Mouse (Mus musculus): Measurements from ENCODE around the gene Lsm6.
A peak's percentile ranks its signal among the peaks of the same experiment; 100 is the strongest.

Gene Lsm6

GRCm38 (mm10) chr8:78820673-78821310 is at the start of gene Lsm6:
TSS of gene Lsm6 (minus strand) at chr8:78821140.
- DNase-seq: peak; percentile 98

GRCm38 (mm10) chr8:78867036-78867435 is 46.1 kb upstream of the Lsm6 start:
- no peak for DNase-seq

- no peak for DNase-seq
Observed at GRCm38 (mm10) chr8:78863001-78863400, 42.1 kb upstream of the Lsm6 start.

GRCm38 (mm10) chr8:78862046-78862445 is 41.1 kb upstream of the Lsm6 start:
- no peak for DNase-seq

- DNase-seq: no peak
Observed at GRCm38 (mm10) chr8:78860789-78861188, 39.8 kb upstream of the Lsm6 start.

- DNase-seq: no peak
Observed at GRCm38 (mm10) chr8:78857421-78857820, 36.5 kb upstream of the Lsm6 start.

GRCm38 (mm10) chr8:78852279-78852678 is 31.3 kb upstream of the Lsm6 start:
- DNase-seq: no peak

- DNase-seq: no peak
Observed at GRCm38 (mm10) chr8:78847240-78847639, 26.3 kb upstream of the Lsm6 start.

GRCm38 (mm10) chr8:78844559-78844958 is 23.6 kb upstream of the Lsm6 start:
- no peak for DNase-seq

GRCm38 (mm10) chr8:78838656-78839413 is 17.9 kb upstream of the Lsm6 start:
- DNase-seq: no peak

- DNase-seq: no peak
Observed at GRCm38 (mm10) chr8:78836091-78836490, 15.2 kb upstream of the Lsm6 start.

GRCm38 (mm10) chr8:78828414-78828813 is 7.5 kb upstream of the Lsm6 start:
- no peak for DNase-seq

- no peak for DNase-seq
Observed at GRCm38 (mm10) chr8:78824515-78824914, 3.6 kb upstream of the Lsm6 start.

GRCm38 (mm10) chr8:78819973-78820372 is 967 bp downstream of the Lsm6 start:
- peak; percentile 25 for DNase-seq

GRCm38 (mm10) chr8:78814743-78815142 is 6.2 kb downstream of the Lsm6 start:
- DNase-seq: no peak

- DNase-seq: no peak
Observed at GRCm38 (mm10) chr8:78813021-78813420, 7.9 kb downstream of the Lsm6 start.

- no peak for DNase-seq
Observed at GRCm38 (mm10) chr8:78812446-78812845, 8.5 kb downstream of the Lsm6 start.

GRCm38 (mm10) chr8:78811748-78812147 is 9.2 kb downstream of the Lsm6 start:
- no peak for DNase-seq

- no peak for DNase-seq
Observed at GRCm38 (mm10) chr8:78810207-78810675, 10.7 kb downstream of the Lsm6 start.

GRCm38 (mm10) chr8:78809454-78810206 is 11.3 kb downstream of the Lsm6 start:
- no peak for DNase-seq

GRCm38 (mm10) chr8:78808888-78809287 is 12.1 kb downstream of the Lsm6 start:
- no peak for DNase-seq

GRCm38 (mm10) chr8:78808439-78808838 is 12.5 kb downstream of the Lsm6 start:
- DNase-seq: no peak

- no peak for DNase-seq
Observed at GRCm38 (mm10) chr8:78807283-78807682, 13.7 kb downstream of the Lsm6 start.

GRCm38 (mm10) chr8:78806006-78806405 is 14.9 kb downstream of the Lsm6 start:
- DNase-seq: no peak

Data from thymus, postnatal 14 days (tissue).